Mouse (Mus musculus): ENCODE results near the gene Ppp1r21. TPM values are rescaled to one million over a fixed set of nuclear protein-coding genes. Genes with fewer than 3 reads are reported as not detected.

Gene Ppp1r21
- polyA plus RNA-seq, 1 experiment, result 31.2 TPM

DNA sequence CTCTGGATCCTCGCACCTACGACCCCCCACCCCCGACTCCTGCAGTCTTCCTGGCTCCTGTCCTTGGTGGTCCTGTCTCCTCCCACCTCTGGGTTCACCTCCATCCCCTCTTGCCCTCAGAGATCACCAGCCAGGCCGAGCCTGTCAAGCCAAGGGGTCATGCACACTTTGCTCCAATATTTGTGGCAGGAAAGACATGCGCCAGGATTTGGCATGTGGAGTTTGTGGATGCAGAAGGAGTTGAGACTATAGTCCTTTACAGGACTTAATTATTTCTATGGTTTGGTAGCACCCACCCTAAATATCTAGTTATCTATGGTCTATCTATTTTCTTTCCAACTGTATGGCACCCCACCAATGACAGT, 68.1 kb downstream of the Ppp1r21 start:
- DNase-seq, result no peak
- peak overlapping the region; percentile 85 for H3K4me3 ChIP-seq (replicated peaks; ENCODE audit: extremely low read depth, low read depth, low read length)
- WGBS, result 13% methylated on average over 5 of the region's 5 CpGs
- peaks cover 18% of the 10 kb centered on the region for H3K4me1 ChIP-seq (ENCODE audit: control insufficient read depth, insufficient read depth, low read length)
- TF ChIP-seq CTCF (IDR thresholded peaks at IDR 0.05; ENCODE audit: insufficient read depth, low read length) (no peak), POLR2A (IDR thresholded peaks at IDR 0.05; ENCODE audit: borderline replicate concordance, extremely low read depth, low read depth, low read length) (no peak)

- TF ChIP-seq CTCF (IDR thresholded peaks at IDR 0.05; ENCODE audit: insufficient read depth, low read length) (no peak), POLR2A (IDR thresholded peaks at IDR 0.05; ENCODE audit: borderline replicate concordance, extremely low read depth, low read depth, low read length) (no peak; the same call in 1 of the 2 replicates)
- WGBS, result 11% methylated on average over 14 of the region's 14 CpGs
- no peak for DNase-seq
- Histone ChIP-seq H3K4me1 (ENCODE audit: control insufficient read depth, insufficient read depth, low read length) (peaks cover 18% of the 10 kb centered on the region), H3K4me3 (replicated peaks; ENCODE audit: extremely low read depth, low read depth, low read length) (peak overlapping the region; percentile 38)
Observed at GRCm38 (mm10) chr17:88598570-88599368, 68.9 kb downstream of the Ppp1r21 start.

GRCm38 (mm10) chr17:88600492-88601026, 70.6 kb downstream of the Ppp1r21 start:
- no peak for TF ChIP-seq CTCF (IDR thresholded peaks at IDR 0.05; ENCODE audit: insufficient read depth, low read length)
- TF ChIP-seq POLR2A (IDR thresholded peaks at IDR 0.05; ENCODE audit: borderline replicate concordance, extremely low read depth, low read depth, low read length), result no peak
- no peak for DNase-seq
- whole genome bisulfite sequencing, result 30% methylated on average over 8 of the region's 8 CpGs
- Histone ChIP-seq H3K4me3 (replicated peaks; ENCODE audit: extremely low read depth, low read depth, low read length) (peak overlapping the region; percentile 3), H3K4me1 (ENCODE audit: control insufficient read depth, insufficient read depth, low read length) (peaks cover 18% of the 10 kb centered on the region)

GRCm38 (mm10) chr17:88603943-88604342, 74.0 kb downstream of the Ppp1r21 start:
- Histone ChIP-seq H3K4me1 (ENCODE audit: control insufficient read depth, insufficient read depth, low read length) (peaks cover 14% of the 10 kb centered on the region), H3K4me3 (replicated peaks; ENCODE audit: extremely low read depth, low read depth, low read length) (no peak overlapping the region)
- TF ChIP-seq POLR2A (IDR thresholded peaks at IDR 0.05; ENCODE audit: borderline replicate concordance, extremely low read depth, low read depth, low read length), result no peak
- no peak for TF ChIP-seq CTCF (IDR thresholded peaks at IDR 0.05; ENCODE audit: insufficient read depth, low read length)
- 86% methylated on average over 11 of the region's 11 CpGs for WGBS
- no peak for DNase-seq

GRCm38 (mm10) chr17:88606056-88606455, 76.1 kb downstream of the Ppp1r21 start:
- no peak for DNase-seq
- Histone ChIP-seq H3K4me1 (ENCODE audit: control insufficient read depth, insufficient read depth, low read length) (peaks cover 12% of the 10 kb centered on the region), H3K4me3 (replicated peaks; ENCODE audit: extremely low read depth, low read depth, low read length) (no peak overlapping the region)
- TF ChIP-seq POLR2A (IDR thresholded peaks at IDR 0.05; ENCODE audit: borderline replicate concordance, extremely low read depth, low read depth, low read length), result no peak
- no peak for TF ChIP-seq CTCF (IDR thresholded peaks at IDR 0.05; ENCODE audit: insufficient read depth, low read length)
- 82% methylated on average over 2 of the region's 2 CpGs for WGBS

GRCm38 (mm10) chr17:88609361-88609760, 79.4 kb downstream of the Ppp1r21 start:
- no peak for DNase-seq
- H3K4me1 ChIP-seq (ENCODE audit: control insufficient read depth, insufficient read depth, low read length), result peaks cover 13% of the 10 kb centered on the region
- WGBS, result 80% methylated on average over 15 of the region's 15 CpGs
- H3K4me3 ChIP-seq (replicated peaks; ENCODE audit: extremely low read depth, low read depth, low read length), result no peak overlapping the region
- TF ChIP-seq POLR2A (IDR thresholded peaks at IDR 0.05; ENCODE audit: borderline replicate concordance, extremely low read depth, low read depth, low read length) (no peak), CTCF (IDR thresholded peaks at IDR 0.05; ENCODE audit: insufficient read depth, low read length) (no peak)

DNA sequence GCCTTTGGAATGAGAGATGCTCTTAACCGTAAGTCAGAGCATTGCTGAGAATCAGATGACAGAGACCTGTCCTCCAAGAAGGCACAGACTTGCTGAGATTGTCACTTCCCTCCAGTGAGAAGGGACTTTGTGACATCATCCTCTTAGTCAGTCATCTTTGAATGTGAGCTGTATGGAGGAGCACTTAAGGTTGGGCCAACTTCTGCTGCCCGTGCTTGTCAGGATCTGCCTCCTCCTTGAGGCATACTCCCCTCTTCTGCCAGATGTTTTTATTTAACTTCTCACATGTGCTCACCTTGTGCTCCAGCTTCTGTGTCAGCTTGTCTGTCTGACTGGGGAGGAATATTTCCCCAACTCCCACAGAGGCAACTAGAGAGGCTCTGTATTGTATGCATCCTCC, 81.1 kb downstream of the Ppp1r21 start:
- TF ChIP-seq CTCF (IDR thresholded peaks at IDR 0.05; ENCODE audit: insufficient read depth, low read length) (no peak), POLR2A (IDR thresholded peaks at IDR 0.05; ENCODE audit: borderline replicate concordance, extremely low read depth, low read depth, low read length) (no peak)
- Histone ChIP-seq H3K4me3 (replicated peaks; ENCODE audit: extremely low read depth, low read depth, low read length) (no peak overlapping the region), H3K4me1 (ENCODE audit: control insufficient read depth, insufficient read depth, low read length) (peaks cover 13% of the 10 kb centered on the region)
- DNase-seq, result no peak
- WGBS, result 56% methylated on average over 2 of the region's 2 CpGs

DNA sequence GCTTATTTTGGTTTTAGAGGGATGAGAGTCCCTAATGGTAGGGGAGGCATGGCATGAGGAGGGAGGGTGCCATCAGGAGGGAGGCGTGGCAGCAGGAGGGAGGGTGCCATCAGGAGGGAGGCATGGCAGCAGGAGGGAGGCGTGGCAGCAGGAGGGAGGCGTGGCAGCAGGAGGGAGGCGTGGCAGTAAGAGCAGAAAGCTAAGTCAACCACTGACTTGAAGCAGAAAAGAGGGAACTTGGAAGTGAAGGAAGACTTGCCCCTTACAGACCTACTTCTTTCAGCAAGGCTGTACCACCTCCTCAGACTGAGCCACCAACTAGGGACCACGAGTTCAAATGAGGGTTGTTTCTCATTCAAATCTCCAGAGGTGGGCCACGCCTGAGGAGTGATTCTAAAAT, 83.3 kb downstream of the Ppp1r21 start:
- Histone ChIP-seq H3K4me3 (replicated peaks; ENCODE audit: extremely low read depth, low read depth, low read length) (no peak overlapping the region), H3K4me1 (ENCODE audit: control insufficient read depth, insufficient read depth, low read length) (peaks cover 13% of the 10 kb centered on the region)
- DNase-seq, result no peak
- TF ChIP-seq POLR2A (IDR thresholded peaks at IDR 0.05; ENCODE audit: borderline replicate concordance, extremely low read depth, low read depth, low read length) (no peak), CTCF (IDR thresholded peaks at IDR 0.05; ENCODE audit: insufficient read depth, low read length) (no peak)
- 59% methylated on average over 6 of the region's 6 CpGs for WGBS

DNA sequence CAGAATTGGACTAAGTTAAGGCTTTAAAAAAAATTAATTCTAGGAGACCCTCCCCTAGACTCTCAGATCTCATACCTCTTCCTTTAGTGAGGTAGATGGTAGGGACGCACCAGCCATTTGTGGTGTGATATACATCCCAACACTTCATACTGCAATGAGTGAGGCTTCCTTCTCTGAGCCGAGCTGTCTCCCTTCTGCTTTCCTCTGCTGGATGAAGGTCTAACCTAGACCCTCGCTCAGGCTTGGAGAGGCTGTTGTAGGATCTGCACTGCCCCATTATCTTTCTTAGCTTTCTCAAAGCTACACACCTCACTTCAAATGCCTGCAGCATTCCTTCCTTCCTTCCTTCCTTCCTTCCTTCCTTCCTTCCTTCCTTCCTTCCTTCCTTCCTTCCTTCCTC, 83.8 kb downstream of the Ppp1r21 start:
- no peak overlapping the region for H3K4me3 ChIP-seq (replicated peaks; ENCODE audit: extremely low read depth, low read depth, low read length)
- WGBS, result 87% methylated on average over 3 of the region's 3 CpGs
- no peak for DNase-seq
- H3K4me1 ChIP-seq (ENCODE audit: control insufficient read depth, insufficient read depth, low read length), result peaks cover 13% of the 10 kb centered on the region
- TF ChIP-seq POLR2A (IDR thresholded peaks at IDR 0.05; ENCODE audit: borderline replicate concordance, extremely low read depth, low read depth, low read length) (no peak), CTCF (IDR thresholded peaks at IDR 0.05; ENCODE audit: insufficient read depth, low read length) (no peak)

GRCm38 (mm10) chr17:88614234-88614633, 84.3 kb downstream of the Ppp1r21 start:
- TF ChIP-seq CTCF (IDR thresholded peaks at IDR 0.05; ENCODE audit: insufficient read depth, low read length) (no peak), POLR2A (IDR thresholded peaks at IDR 0.05; ENCODE audit: borderline replicate concordance, extremely low read depth, low read depth, low read length) (no peak)
- H3K4me1 ChIP-seq (ENCODE audit: control insufficient read depth, insufficient read depth, low read length), result peaks cover 13% of the 10 kb centered on the region
- WGBS, result 29% methylated on average over 3 of the region's 3 CpGs
- H3K4me3 ChIP-seq (replicated peaks; ENCODE audit: extremely low read depth, low read depth, low read length), result no peak overlapping the region
- DNase-seq, result no peak
